Mouse (Mus musculus): ENCODE data around the gene Kcnn3. TPM values are rescaled to one million over a fixed set of nuclear protein-coding genes. Genes with fewer than 3 reads are reported as not detected.

The Kcnn3 gene
- total RNA-seq, 2 experiments from 2014 or later, result 25.6 to 29.1 TPM

GRCm38 (mm10) chr3:89554587-89554986 is 34.6 kb downstream of the Kcnn3 start:
- Histone ChIP-seq H3K27ac (no peak overlapping the region), H3K4me3 (no peak overlapping the region)
- no peak for DNase-seq (ENCODE audit: low spot score in 2 of 2)
- no peak for TF ChIP-seq CTCF (conservative IDR thresholded peaks at IDR 0.05)

GRCm38 (mm10) chr3:89557811-89558210 is 37.8 kb downstream of the Kcnn3 start:
- H3K27ac ChIP-seq, result peak overlapping the region; percentile 43; the same call in 1 of the 2 replicates
- no peak for TF ChIP-seq CTCF (conservative IDR thresholded peaks at IDR 0.05)
- DNase-seq (ENCODE audit: low spot score in 2 of 2), result no peak
- no peak overlapping the region for H3K4me3 ChIP-seq

- TF ChIP-seq CTCF (conservative IDR thresholded peaks at IDR 0.05), result no peak
- H3K27ac ChIP-seq, result peak overlapping the region; percentile 79
- DNase-seq (ENCODE audit: low spot score in 2 of 2), result peak; percentile 29 to 32
- no peak overlapping the region for H3K4me3 ChIP-seq
These were observed 39.3 kb downstream of the Kcnn3 start for GRCm38 (mm10) chr3:89558972-89559910.

- Histone ChIP-seq H3K27ac (no peak overlapping the region), H3K4me3 (no peak overlapping the region)
- no peak for DNase-seq (ENCODE audit: low spot score in 2 of 2)
- TF ChIP-seq CTCF (conservative IDR thresholded peaks at IDR 0.05), result no peak
These were observed 41.4 kb downstream of the Kcnn3 start for GRCm38 (mm10) chr3:89561386-89561785.

- H3K27ac ChIP-seq, result no peak overlapping the region
- no peak overlapping the region for H3K4me3 ChIP-seq
- TF ChIP-seq CTCF (conservative IDR thresholded peaks at IDR 0.05), result no peak
- no peak for DNase-seq (ENCODE audit: low spot score in 2 of 2)
These were observed 45.4 kb downstream of the Kcnn3 start for GRCm38 (mm10) chr3:89565371-89565770.

GRCm38 (mm10) chr3:89569058-89569457 is 49.1 kb downstream of the Kcnn3 start:
- DNase-seq (ENCODE audit: low spot score in 2 of 2), result no peak
- H3K27ac ChIP-seq, result peak overlapping the region; percentile 51; the same call in 1 of the 2 replicates
- H3K4me3 ChIP-seq, result no peak overlapping the region
- no peak for TF ChIP-seq CTCF (conservative IDR thresholded peaks at IDR 0.05)

GRCm38 (mm10) chr3:89569707-89570324 is 49.9 kb downstream of the Kcnn3 start:
- no peak for TF ChIP-seq CTCF (conservative IDR thresholded peaks at IDR 0.05)
- peak overlapping the region; percentile 51; the same call in 1 of the 2 replicates for H3K27ac ChIP-seq
- DNase-seq (ENCODE audit: low spot score in 2 of 2), result peak in 1 of 2 experiments; percentile 16

GRCm38 (mm10) chr3:89570362-89570761 is 50.4 kb downstream of the Kcnn3 start:
- TF ChIP-seq CTCF (conservative IDR thresholded peaks at IDR 0.05), result no peak
- no peak overlapping the region for H3K4me3 ChIP-seq
- no peak for DNase-seq (ENCODE audit: low spot score in 2 of 2)
- H3K27ac ChIP-seq, result no peak overlapping the region

More at GRCm38 (mm10) chr3:89569707-89570324, 49.9 kb downstream of the Kcnn3 start:
- H3K4me3 ChIP-seq, result no peak overlapping the region

GRCm38 (mm10) chr3:89574260-89574659 is 54.3 kb downstream of the Kcnn3 start:
- TF ChIP-seq CTCF (conservative IDR thresholded peaks at IDR 0.05), result peak; percentile 65
- DNase-seq (ENCODE audit: low spot score in 2 of 2), result no peak
- no peak overlapping the region for H3K4me3 ChIP-seq

GRCm38 (mm10) chr3:89576381-89576780 is 56.4 kb downstream of the Kcnn3 start:
- TF ChIP-seq CTCF (conservative IDR thresholded peaks at IDR 0.05), result no peak
- DNase-seq (ENCODE audit: low spot score in 2 of 2), result no peak

More at GRCm38 (mm10) chr3:89574260-89574659, 54.3 kb downstream of the Kcnn3 start:
- no peak overlapping the region for H3K27ac ChIP-seq

GRCm38 (mm10) chr3:89577154-89577553 is 57.2 kb downstream of the Kcnn3 start:
- no peak for TF ChIP-seq CTCF (conservative IDR thresholded peaks at IDR 0.05)

More at GRCm38 (mm10) chr3:89576381-89576780, 56.4 kb downstream of the Kcnn3 start:
- Histone ChIP-seq H3K4me3 (no peak overlapping the region), H3K27ac (no peak overlapping the region)

GRCm38 (mm10) chr3:89578083-89578482 is 58.1 kb downstream of the Kcnn3 start:
- DNase-seq (ENCODE audit: low spot score in 2 of 2), result no peak
- Histone ChIP-seq H3K27ac (no peak overlapping the region), H3K4me3 (no peak overlapping the region)
- TF ChIP-seq CTCF (conservative IDR thresholded peaks at IDR 0.05), result peak; percentile 46

More at GRCm38 (mm10) chr3:89577154-89577553, 57.2 kb downstream of the Kcnn3 start:
- Histone ChIP-seq H3K4me3 (no peak overlapping the region), H3K27ac (no peak overlapping the region)
- DNase-seq (ENCODE audit: low spot score in 2 of 2), result no peak

GRCm38 (mm10) chr3:89578803-89579202 is 58.8 kb downstream of the Kcnn3 start:
- H3K4me3 ChIP-seq, result no peak overlapping the region
- no peak overlapping the region for H3K27ac ChIP-seq
- TF ChIP-seq CTCF (conservative IDR thresholded peaks at IDR 0.05), result no peak
- DNase-seq (ENCODE audit: low spot score in 2 of 2), result no peak
